Mouse (Mus musculus) erythroid progenitor cell, adult 5-6 weeks (primary cell): ENCODE measurements around the gene Pde6d. TPM values are rescaled to one million over a fixed set of nuclear protein-coding genes. Genes with fewer than 3 reads are reported as not detected.
"Not testable (repeated sequence)": the region's sequence is repeated elsewhere in the genome, so short reads cannot be mapped to it uniquely, and the experiment has no call there.

Experiments used
- ATAC-seq: replicated peaks from 2 replicates; pipeline ENCODE4 v1.8.0; 2016; ENCODE audit warnings: moderate number of reproducible peaks, mild to moderate bottlenecking, moderate TSS enrichment, inconsistent platforms; ENCODE audit not compliant: poor library complexity, low FRiP score, severe bottlenecking
- total RNA-seq, 2 experiments: library from RNA; stranded (forward) in 1 of 2; stranded (reverse) in 1 of 2; fragments of 150-400 nt in 1 of 2; fragments of 186-747, 209-891 nt in 1 of 2; gene quantifications; 2 replicates each; pipeline versions ENCODE4 v1.2.3 to v1.2.4; 2015 to 2017; ENCODE audit warnings: low replicate concordance in 2 of 2

The Pde6d gene
- total RNA-seq, 2 experiments from 2014 or later = 4.3 to 26.8 TPM

DNA sequence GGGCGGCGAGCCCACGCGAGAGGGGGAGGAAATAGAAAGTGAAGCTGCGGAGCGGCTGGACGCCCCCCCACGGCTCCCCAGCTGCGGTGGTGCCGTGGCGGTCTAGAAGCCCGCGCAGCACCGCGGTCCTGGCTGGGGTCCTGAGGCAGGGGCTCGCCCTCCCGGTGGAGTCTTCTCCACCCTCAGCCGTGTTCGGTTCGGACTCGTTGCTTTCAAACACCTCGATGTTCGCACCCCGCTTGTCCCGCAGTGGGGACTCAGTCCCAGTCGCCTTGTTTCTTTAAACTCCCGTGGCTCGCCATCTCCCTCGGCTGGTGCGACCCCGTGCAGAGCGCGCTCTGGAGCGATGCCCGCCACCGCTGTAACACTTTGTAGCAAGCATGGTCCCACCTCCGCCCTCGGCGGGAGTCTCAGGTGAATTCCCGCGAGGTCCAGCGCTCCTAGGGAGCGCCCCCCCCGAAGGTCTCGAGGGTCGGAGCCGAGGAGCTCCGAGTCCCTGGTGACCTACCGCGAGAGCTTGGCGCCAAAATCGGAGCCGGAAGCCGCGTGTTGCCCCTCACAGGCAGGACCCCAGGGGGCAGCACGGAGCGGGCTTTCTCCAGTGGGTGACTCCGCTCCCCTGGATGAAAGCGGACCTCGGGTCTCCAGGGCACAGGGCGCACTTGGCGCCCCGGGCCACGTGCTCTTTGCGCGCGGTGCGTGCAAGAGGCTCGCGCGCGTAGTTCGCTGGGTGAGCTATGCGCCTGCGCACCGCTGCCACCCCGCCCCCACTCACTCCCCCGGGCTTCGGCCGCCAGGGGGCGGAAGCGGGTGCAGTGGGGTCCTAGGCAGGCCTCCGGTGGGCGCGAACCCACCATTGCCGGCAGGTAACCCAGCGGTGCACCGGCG lies 54.6 kb downstream of the Pde6d start:
- peak; percentile 31 for ATAC-seq

GRCm38 (mm10) chr1:86526789-86527598 lies 55.4 kb downstream of the Pde6d start:
- no peak for ATAC-seq

GRCm38 (mm10) chr1:86526116-86526788 lies 56.2 kb downstream of the Pde6d start, which contains the start of gene Ptma:
Gene Ptma, plus strand, starts transcription at chr1:86526726.
- ATAC-seq = peak; percentile 63

DNA sequence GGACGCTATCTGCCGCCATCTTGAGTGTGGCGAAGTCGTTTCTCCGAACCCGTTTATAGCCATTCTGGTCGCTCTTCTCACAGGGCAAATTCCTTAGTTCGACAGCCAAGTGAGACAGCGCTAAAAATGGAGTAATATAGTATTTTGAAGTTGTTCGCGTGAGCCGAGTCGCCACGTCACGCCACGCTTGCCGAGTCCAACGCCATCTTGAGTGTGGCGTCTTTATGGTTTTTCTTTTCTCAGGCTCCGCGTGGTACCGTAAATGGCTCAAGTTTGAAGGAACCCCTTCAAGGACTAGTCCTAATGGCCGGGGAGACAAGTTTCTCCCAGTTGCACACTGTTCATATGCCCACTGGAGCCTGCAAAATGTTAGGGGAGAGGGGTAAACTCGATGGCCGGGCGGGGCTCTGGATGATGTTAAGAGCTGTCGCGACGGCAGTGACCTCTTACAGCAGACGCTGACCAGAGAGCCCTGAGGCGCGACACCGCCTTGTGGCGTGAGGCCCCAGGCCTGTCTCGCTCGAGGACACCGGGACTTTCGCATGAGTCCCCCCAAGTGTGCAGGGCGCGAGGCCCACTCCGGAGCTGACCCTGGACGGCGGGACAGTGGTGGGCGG lies 56.8 kb downstream of the Pde6d start:
- ATAC-seq = peak; percentile 35; the same call in 1 of the 2 replicates

DNA sequence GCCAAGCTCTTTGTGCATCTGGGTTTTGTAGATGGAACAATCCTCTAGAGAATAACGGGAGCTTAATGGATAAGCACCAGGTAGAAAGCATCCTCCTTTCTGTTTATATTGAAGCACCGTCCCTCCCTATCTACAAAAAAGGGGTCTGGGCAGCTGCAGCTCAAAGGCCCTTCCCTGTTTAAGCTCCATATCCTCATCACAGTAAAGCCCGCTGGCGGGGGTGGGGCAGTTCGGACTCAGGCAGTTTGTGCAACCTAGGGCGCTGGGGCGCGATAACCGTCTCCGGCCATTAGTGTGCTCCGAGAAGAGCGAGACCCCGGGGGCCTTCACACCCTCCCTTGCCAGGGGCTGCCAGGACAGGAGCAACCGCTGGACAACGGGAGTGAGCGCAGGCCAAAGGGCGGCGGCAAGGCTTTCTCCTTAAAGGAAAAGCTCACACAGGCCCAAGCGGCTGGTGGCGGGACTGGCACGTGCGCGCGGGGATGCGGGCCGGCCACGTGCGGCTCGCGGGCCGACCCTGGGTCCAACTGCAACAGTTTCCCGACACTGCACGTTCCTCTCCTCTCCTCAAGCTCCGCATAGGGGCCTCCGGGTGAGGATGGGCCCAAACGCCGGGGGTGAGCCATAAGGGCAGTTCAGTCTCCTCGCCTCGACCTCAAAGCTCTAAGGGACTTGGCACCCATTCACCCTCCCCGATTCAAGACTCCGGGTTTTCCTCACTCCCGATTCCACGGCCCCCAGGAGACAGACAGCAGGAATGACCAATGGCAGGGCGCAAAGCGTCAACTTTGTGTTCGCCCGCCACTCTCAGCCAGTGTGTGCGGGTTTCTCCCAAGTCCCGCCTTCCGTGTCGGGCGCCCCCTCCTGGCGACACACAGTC lies 57.6 kb downstream of the Pde6d start:
- ATAC-seq = peak; percentile 68

GRCm38 (mm10) chr1:86523776-86524618 lies 58.4 kb downstream of the Pde6d start:
- ATAC-seq = no peak

GRCm38 (mm10) chr1:86522286-86522871 lies 60.0 kb downstream of the Pde6d start:
- ATAC-seq = no peak

- 0 out of 2 replicates have a peak, but pooled peaks have one; percentile 19 for ATAC-seq
These were observed 62.1 kb downstream of the Pde6d start for GRCm38 (mm10) chr1:86520361-86520760.

GRCm38 (mm10) chr1:86517076-86517475 lies 65.4 kb downstream of the Pde6d start:
- no peak for ATAC-seq

DNA sequence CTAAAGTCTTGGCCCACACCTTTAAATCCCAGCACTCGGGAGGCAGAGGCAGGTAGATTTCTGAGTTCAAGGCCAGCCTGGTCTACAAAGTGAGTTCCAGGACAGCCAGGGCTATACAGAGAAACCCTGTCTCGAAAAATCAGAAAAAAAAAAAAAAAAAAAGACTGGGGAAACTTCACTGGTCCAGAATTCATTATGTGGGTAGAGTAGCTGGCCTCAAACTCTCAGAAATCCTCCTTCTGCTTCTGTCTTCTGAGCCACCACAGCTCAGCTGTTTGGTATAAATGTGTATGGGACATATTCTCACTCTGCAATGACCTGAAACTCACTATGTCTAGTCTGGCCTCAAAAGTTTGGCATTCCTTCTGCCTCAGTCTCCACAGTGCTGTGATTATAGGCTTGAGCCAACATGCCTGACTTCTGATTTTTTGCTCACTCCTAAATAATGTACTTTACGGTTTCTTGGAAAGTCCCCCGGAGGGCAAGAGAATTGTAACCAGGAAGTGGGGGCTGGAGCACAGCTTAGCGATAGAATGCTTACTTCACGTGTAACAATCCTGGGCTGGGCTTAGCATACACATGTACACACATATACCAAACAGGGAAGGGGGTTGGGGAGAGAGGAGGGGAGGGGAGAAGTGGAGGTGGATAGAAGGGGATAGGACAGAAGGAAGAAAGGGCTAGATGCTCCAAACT lies 66.6 kb downstream of the Pde6d start:
- no peak for ATAC-seq

DNA sequence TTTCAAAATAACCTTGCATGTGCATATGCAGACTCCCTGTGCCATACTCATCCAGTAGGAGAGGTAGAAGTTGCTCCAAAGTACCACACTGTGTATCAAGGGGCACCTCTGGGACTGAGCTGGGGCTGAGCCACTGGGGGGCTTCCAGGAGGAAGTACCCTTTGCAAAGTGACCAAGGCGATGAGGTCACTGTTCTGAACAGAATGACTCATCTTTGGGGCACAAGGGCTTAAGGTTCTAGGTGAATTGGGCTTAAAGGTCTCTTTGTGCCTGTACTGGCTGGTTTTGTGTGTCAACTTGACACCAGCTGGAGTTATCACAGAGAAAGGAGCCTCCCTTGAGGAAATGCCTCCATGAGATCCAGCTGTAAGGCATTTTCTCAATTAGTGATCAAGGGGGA lies 69.4 kb downstream of the Pde6d start:
- ATAC-seq = not testable (repeated sequence)

DNA sequence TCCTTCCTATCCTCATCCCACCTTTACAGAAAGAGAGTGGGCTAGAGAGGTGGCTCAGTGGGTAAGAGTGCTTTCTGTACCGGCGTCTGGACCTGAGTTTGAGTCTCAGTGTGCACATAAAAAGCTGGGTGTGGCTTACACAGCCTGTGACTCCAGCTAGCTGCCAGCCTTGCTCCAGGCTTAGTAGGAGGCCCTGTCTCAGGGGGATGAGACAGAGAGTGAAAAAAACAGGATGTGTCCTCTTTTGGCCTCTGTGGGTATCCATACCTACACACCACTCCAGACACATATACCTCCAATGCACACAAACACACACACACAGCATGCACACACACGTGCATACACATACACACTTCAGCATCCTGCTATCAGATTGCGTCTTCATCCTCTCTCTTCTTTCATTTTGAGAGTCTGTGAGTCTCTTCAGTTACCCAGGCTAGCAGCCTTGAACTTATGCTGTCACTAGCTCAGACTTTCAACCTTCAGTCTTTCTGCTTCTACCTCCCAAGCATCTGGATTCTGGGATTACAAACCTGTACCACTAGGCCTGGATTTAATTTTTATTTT lies 70.2 kb downstream of the Pde6d start:
- ATAC-seq = no peak

- peak; percentile 22; the same call in 1 of the 2 replicates for ATAC-seq
These were observed 71.6 kb downstream of the Pde6d start for GRCm38 (mm10) chr1:86510676-86511441.

GRCm38 (mm10) chr1:86510266-86510665 lies 72.2 kb downstream of the Pde6d start:
- no peak for ATAC-seq

DNA sequence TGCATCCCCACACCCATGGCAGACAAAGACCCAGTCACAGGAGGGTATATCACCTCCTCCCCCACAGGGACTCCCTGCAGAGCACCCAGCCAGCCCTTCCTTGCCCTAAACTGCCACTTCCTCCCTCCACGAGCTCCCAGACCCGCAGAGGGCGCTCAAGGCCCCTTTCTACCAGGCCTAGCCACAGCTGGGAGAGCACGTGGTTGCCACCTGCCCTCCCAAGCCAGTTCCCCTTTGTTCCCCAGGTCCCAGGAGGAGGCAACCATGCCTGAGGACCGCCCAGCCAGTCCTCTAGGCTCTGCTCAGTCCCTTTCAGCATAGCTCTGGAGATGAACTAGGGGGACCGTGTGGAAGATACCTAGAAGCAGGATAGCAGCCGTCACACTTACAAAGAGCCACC lies 73.0 kb downstream of the Pde6d start:
- peak; percentile 70 for ATAC-seq

- no peak for ATAC-seq
These were observed 74.6 kb downstream of the Pde6d start for GRCm38 (mm10) chr1:86507866-86508265.
